Mouse (Mus musculus): ENCODE data around the gene Lrch3.
"Not testable (repeated sequence)": the region's sequence is repeated elsewhere in the genome, so short reads cannot be mapped to it uniquely, and the experiment has no call there.

The Lrch3 gene

GRCm38 (mm10) chr16:33056095-33056785 lies 142.3 kb downstream of the Lrch3 start, which contains the start of the genes Iqcg and Rpl35a:
TSS of gene Iqcg (minus strand) at chr16:33056218.
TSS of gene Rpl35a (plus strand) at chr16:33056453.
- peak; percentile 91 for DNase-seq

DNA sequence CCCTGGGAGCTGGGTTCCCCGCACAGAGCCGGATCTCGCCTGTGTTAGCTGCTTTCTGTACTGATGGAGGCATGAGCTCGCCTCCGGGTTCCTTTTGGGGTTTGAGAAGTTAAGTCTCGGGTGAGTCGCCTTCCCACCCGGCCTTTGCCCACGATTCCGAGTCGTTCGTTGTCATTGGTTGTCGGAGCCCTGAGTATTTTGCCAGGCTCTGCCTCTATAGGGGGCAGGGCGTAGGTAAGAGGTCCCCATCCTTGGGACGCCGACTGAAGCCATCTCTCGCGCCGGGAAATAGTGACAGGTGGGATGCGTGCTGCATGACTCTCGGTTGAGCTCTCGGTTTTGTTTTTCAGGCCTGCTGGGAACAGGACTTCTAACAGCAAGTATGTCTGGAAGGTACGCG lies 142.9 kb downstream of the Lrch3 start:
- no peak for DNase-seq

DNA sequence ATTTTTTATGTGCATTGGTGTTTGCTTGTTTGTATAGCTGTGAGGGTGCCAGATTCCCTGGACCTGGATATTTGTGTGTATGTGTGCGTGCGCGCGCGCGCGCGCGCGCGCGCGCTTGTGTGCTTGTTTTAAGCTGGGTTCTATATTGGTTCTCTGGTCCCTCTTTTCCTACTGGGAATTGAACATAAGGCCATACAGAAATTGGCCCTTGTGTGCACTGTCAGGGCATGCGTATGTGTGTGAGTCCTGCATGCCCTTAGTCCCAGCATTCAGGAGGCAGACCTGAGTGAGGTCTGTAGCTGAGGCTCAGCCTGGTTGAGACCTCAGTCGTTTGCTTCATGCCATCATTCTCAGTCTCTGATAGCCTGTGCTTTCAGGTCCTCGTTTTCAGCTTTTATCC lies 144.1 kb downstream of the Lrch3 start:
- no peak for DNase-seq

- DNase-seq: not testable (repeated sequence)
Measured at GRCm38 (mm10) chr16:33058656-33059055, 144.8 kb downstream of the Lrch3 start.

GRCm38 (mm10) chr16:33059471-33059870 lies 145.6 kb downstream of the Lrch3 start:
- no peak for DNase-seq

DNA sequence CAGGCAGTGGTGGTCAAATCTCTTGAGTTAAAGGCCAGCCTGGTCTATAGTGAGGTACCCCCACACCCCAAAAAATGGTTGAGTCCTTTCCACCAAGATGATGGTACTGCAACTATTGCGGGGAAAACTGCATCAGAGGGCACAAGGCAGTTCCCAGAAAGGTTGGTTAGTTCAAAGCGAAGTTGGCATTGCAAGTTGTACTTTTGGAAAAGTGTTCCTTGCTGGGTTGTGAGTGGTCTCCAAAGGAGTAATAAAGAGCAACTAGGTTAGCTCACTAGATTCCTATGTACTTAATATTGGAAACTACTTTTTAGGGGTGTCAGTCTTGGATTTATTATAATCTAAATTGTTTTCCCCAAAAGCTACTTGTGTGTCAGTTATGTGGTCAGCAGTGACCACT lies 147.0 kb downstream of the Lrch3 start:
- no peak for DNase-seq

- no peak for DNase-seq
Measured at GRCm38 (mm10) chr16:33061400-33061799, 147.5 kb downstream of the Lrch3 start.

GRCm38 (mm10) chr16:33062024-33062681 lies 148.3 kb downstream of the Lrch3 start, which contains the start of gene Lmln:
TSS of gene Lmln (plus strand) at chr16:33062521.
- peak; percentile 92 to 96 for DNase-seq

- DNase-seq: no peak
Measured at GRCm38 (mm10) chr16:33062682-33063131, 148.8 kb downstream of the Lrch3 start.

- no peak for DNase-seq
Measured at GRCm38 (mm10) chr16:33063267-33063666, 149.4 kb downstream of the Lrch3 start.

DNA sequence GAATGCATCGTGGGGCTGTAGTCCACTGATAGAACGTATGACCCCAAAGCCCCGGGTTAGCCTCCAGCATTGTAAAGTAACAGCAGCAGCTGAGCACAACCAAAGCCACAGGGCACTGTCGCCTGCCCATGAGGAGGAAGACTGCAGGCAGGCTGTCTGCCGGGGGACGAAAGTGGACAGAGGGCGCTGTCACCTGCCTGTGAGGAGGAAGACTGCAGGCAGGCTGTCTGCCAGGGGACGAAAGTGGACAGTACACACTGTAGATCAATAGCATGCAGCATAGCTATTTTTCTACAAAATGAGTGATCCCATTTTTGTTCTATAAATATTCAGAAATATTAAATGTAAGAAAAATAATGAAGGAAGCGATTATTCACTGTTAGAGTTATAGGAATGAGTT lies 150.7 kb downstream of the Lrch3 start:
- DNase-seq: no peak

Data from lung, postnatal 4 days (tissue).